Mouse (Mus musculus) limb, embryonic 13.5 days (tissue): ENCODE data around the gene Akap11. TPM values are rescaled to one million over a fixed set of nuclear protein-coding genes. Genes with fewer than 3 reads are reported as not detected.

Experiments
- ATAC-seq: fragments of 200-750 bp; cut with Nextera tagmentation; 2 replicates; pipeline ENCODE4 v1.8.0; 2017; ENCODE audit warnings: low read depth, moderate number of reproducible peaks, moderate TSS enrichment; ENCODE audit not compliant: low FRiP score
- H3K27ac ChIP-seq: fragments of 300-500 bp; sonication (generic); 2 replicates; pipeline ENCODE4 v1.5.1; 2015; ENCODE audit warnings: inconsistent platforms, mild to moderate bottlenecking, moderate library complexity
- H3K27me3 ChIP-seq: fragments of 300-500 bp; sonication (generic); 2 replicates; pipeline ENCODE4 v1.6.1; 2015; ENCODE audit warnings: mild to moderate bottlenecking, inconsistent platforms
- H3K36me3 ChIP-seq: fragments of 300-500 bp; sonication (generic); 2 replicates; pipeline ENCODE4 v1.6.1; 2015; ENCODE audit warnings: inconsistent platforms, mild to moderate bottlenecking, moderate library complexity
- H3K4me1 ChIP-seq: fragments of 300-500 bp; sonication (generic); 2 replicates; pipeline ENCODE4 v1.6.1; 2015; ENCODE audit warnings: inconsistent platforms
- H3K4me2 ChIP-seq: fragments of 300-500 bp; sonication (generic); replicated peaks from 2 replicates; pipeline ENCODE4 v1.6.1; 2015; ENCODE audit warnings: inconsistent platforms, mild to moderate bottlenecking, moderate library complexity
- H3K4me3 ChIP-seq: fragments of 300-500 bp; sonication (generic); 2 replicates; pipeline ENCODE4 v1.5.1; 2015; ENCODE audit warnings: moderate library complexity, mild to moderate bottlenecking, inconsistent platforms
- H3K9ac ChIP-seq: fragments of 300-500 bp; sonication (generic); 2 replicates; pipeline ENCODE4 v1.6.1; 2015; ENCODE audit warnings: mild to moderate bottlenecking, inconsistent platforms
- H3K9me3 ChIP-seq: fragments of 300-500 bp; sonication (generic); 2 replicates; pipeline ENCODE4 v1.6.1; 2016; ENCODE audit warnings: inconsistent platforms
- WGBS: fragments of 180-500 bp; shearing (Covaris S2); methylation state at CpG from one replicate; pipeline ENCODE4 v1.1.7; 2015; 5-methylcytosine and 5-hydroxymethylcytosine counted together
- polyA plus RNA-seq: library from polyadenylated mRNA; unstranded; fragments of >200 nt; fragmentation: Nextera tagmentation; extraction: Ambion mirVana; gene quantifications from 2 replicates; pipeline ENCODE4 v1.2.1, GENCODE M21; 2015

The Akap11 gene
- polyA plus RNA-seq, 1 experiment from 2014 or later: 25.7 TPM

- Histone ChIP-seq H3K9ac (no peak overlapping the region), H3K27me3 (no peaks in the 10 kb centered on the region), H3K4me3 (no peak overlapping the region), H3K27ac (no peak overlapping the region), H3K36me3 (no peaks in the 10 kb centered on the region), H3K9me3 (no peaks in the 10 kb centered on the region), H3K4me2 (no peak overlapping the region), H3K4me1 (peaks cover 7% of the 10 kb centered on the region; the same call in 1 of the 2 replicates)
- ATAC-seq: peak; percentile 83
- WGBS: 50% methylated on average over 6 of the region's 6 CpGs
These were observed 12.2 kb upstream of the Akap11 start for GRCm38 (mm10) chr14:78548807-78549206.

- H3K4me2 ChIP-seq: no peak overlapping the region
- H3K9me3 ChIP-seq: no peaks in the 10 kb centered on the region
- no peaks in the 10 kb centered on the region for H3K36me3 ChIP-seq
- no peak overlapping the region for H3K9ac ChIP-seq
- peaks cover 23% of the 10 kb centered on the region for H3K4me1 ChIP-seq
- WGBS: 82% methylated on average over 3 of the region's 3 CpGs
- no peaks in the 10 kb centered on the region for H3K27me3 ChIP-seq
- no peak overlapping the region for H3K27ac ChIP-seq
- ATAC-seq: no peak
- no peak overlapping the region for H3K4me3 ChIP-seq
These were observed 4.7 kb upstream of the Akap11 start for GRCm38 (mm10) chr14:78541319-78541718.

GRCm38 (mm10) chr14:78539821-78540220 is 3.2 kb upstream of the Akap11 start:
- Histone ChIP-seq H3K9ac (no peak overlapping the region), H3K4me2 (no peak overlapping the region), H3K9me3 (no peaks in the 10 kb centered on the region), H3K36me3 (no peaks in the 10 kb centered on the region), H3K4me1 (peaks cover 31% of the 10 kb centered on the region), H3K27ac (no peak overlapping the region), H3K27me3 (no peaks in the 10 kb centered on the region), H3K4me3 (no peak overlapping the region)
- ATAC-seq: no peak
- WGBS: 90% methylated on average over 1 of the region's 1 CpGs

- peaks cover 36% of the 10 kb centered on the region for H3K4me1 ChIP-seq
- 7% methylated on average over 5 of the region's 5 CpGs for WGBS
These were observed 2.1 kb upstream of the Akap11 start for GRCm38 (mm10) chr14:78538572-78539320.

GRCm38 (mm10) chr14:78537551-78537950 is 943 bp upstream of the Akap11 start:
- peak overlapping the region; percentile 53; the same call in 1 of the 2 replicates for H3K27ac ChIP-seq
- peak overlapping the region; percentile 71 for H3K4me2 ChIP-seq
- H3K4me3 ChIP-seq: peak overlapping the region; percentile 92

More at GRCm38 (mm10) chr14:78538572-78539320, 2.1 kb upstream of the Akap11 start:
- no peak overlapping the region for H3K9ac ChIP-seq
- H3K27ac ChIP-seq: peak overlapping the region; percentile 49; the same call in 1 of the 2 replicates
- H3K4me2 ChIP-seq: no peak overlapping the region
- H3K27me3 ChIP-seq: no peaks in the 10 kb centered on the region
- H3K4me3 ChIP-seq: no peak overlapping the region
- H3K36me3 ChIP-seq: no peaks in the 10 kb centered on the region
- ATAC-seq: peak; percentile 29
- no peaks in the 10 kb centered on the region for H3K9me3 ChIP-seq

GRCm38 (mm10) chr14:78535366-78535765 is 1.2 kb downstream of the Akap11 start:
- Histone ChIP-seq H3K36me3 (no peaks in the 10 kb centered on the region), H3K9me3 (no peaks in the 10 kb centered on the region), H3K4me1 (peaks cover 39% of the 10 kb centered on the region), H3K9ac (peak overlapping the region; percentile 98), H3K4me3 (peak overlapping the region; percentile 92), H3K27me3 (no peaks in the 10 kb centered on the region), H3K27ac (0 out of 2 replicates have a peak overlapping the region, but pooled peaks have one; percentile 33), H3K4me2 (peak overlapping the region; percentile 71)
- 39% methylated on average over 2 of the region's 2 CpGs for WGBS
- ATAC-seq: no peak

More at GRCm38 (mm10) chr14:78537551-78537950, 943 bp upstream of the Akap11 start:
- H3K9ac ChIP-seq: no peak overlapping the region
- no peaks in the 10 kb centered on the region for H3K9me3 ChIP-seq
- H3K4me1 ChIP-seq: peaks cover 37% of the 10 kb centered on the region
- ATAC-seq: no peak
- H3K36me3 ChIP-seq: no peaks in the 10 kb centered on the region
- WGBS: 43% methylated on average over 6 of the region's 6 CpGs
- H3K27me3 ChIP-seq: no peaks in the 10 kb centered on the region

GRCm38 (mm10) chr14:78534651-78535050 is 2.0 kb downstream of the Akap11 start:
- peaks cover 44% of the 10 kb centered on the region for H3K4me1 ChIP-seq
- no peak overlapping the region for H3K4me2 ChIP-seq
- H3K27ac ChIP-seq: no peak overlapping the region
- no peak overlapping the region for H3K9ac ChIP-seq
- 95% methylated on average over 5 of the region's 5 CpGs for WGBS
- no peaks in the 10 kb centered on the region for H3K27me3 ChIP-seq
- no peak for ATAC-seq
- H3K4me3 ChIP-seq: no peak overlapping the region
- H3K9me3 ChIP-seq: no peaks in the 10 kb centered on the region
- H3K36me3 ChIP-seq: no peaks in the 10 kb centered on the region

- H3K4me2 ChIP-seq: no peak overlapping the region
- ATAC-seq: no peak
- H3K9me3 ChIP-seq: no peaks in the 10 kb centered on the region
- no peaks in the 10 kb centered on the region for H3K27me3 ChIP-seq
- H3K4me1 ChIP-seq: peaks cover 49% of the 10 kb centered on the region
- H3K27ac ChIP-seq: no peak overlapping the region
- no peak overlapping the region for H3K9ac ChIP-seq
- H3K36me3 ChIP-seq: no peaks in the 10 kb centered on the region
- H3K4me3 ChIP-seq: no peak overlapping the region
- WGBS: 93% methylated on average over 3 of the region's 3 CpGs
These were observed 2.9 kb downstream of the Akap11 start for GRCm38 (mm10) chr14:78533701-78534100.

- 89% methylated on average over 6 of the region's 6 CpGs for WGBS
- Histone ChIP-seq H3K27me3 (no peaks in the 10 kb centered on the region), H3K9ac (no peak overlapping the region), H3K4me1 (peaks cover 39% of the 10 kb centered on the region), H3K4me2 (no peak overlapping the region), H3K36me3 (no peaks in the 10 kb centered on the region), H3K27ac (no peak overlapping the region), H3K4me3 (no peak overlapping the region), H3K9me3 (no peaks in the 10 kb centered on the region)
- ATAC-seq: no peak
These were observed 4.3 kb downstream of the Akap11 start for GRCm38 (mm10) chr14:78532345-78532744.

GRCm38 (mm10) chr14:78530256-78530655 is 6.4 kb downstream of the Akap11 start:
- H3K9ac ChIP-seq: no peak overlapping the region
- WGBS: 48% methylated on average over 3 of the region's 3 CpGs
- no peak overlapping the region for H3K27ac ChIP-seq
- no peak for ATAC-seq
- no peak overlapping the region for H3K4me2 ChIP-seq
- H3K4me1 ChIP-seq: peaks cover 46% of the 10 kb centered on the region
- H3K4me3 ChIP-seq: no peak overlapping the region
- no peaks in the 10 kb centered on the region for H3K9me3 ChIP-seq
- H3K36me3 ChIP-seq: peaks cover 5% of the 10 kb centered on the region; the same call in 1 of the 2 replicates
- no peaks in the 10 kb centered on the region for H3K27me3 ChIP-seq

- Histone ChIP-seq H3K9ac (no peak overlapping the region), H3K27ac (peak overlapping the region; percentile 29; the same call in 1 of the 2 replicates), H3K4me1 (peaks cover 38% of the 10 kb centered on the region), H3K4me2 (no peak overlapping the region), H3K36me3 (peaks cover 5% of the 10 kb centered on the region; the same call in 1 of the 2 replicates), H3K9me3 (no peaks in the 10 kb centered on the region), H3K4me3 (no peak overlapping the region), H3K27me3 (no peaks in the 10 kb centered on the region)
- no peak for ATAC-seq
- 67% methylated on average over 8 of the region's 8 CpGs for WGBS
These were observed 7.9 kb downstream of the Akap11 start for GRCm38 (mm10) chr14:78528461-78529425.

GRCm38 (mm10) chr14:78526907-78527306 is 9.7 kb downstream of the Akap11 start:
- no peak overlapping the region for H3K4me2 ChIP-seq
- H3K27me3 ChIP-seq: no peaks in the 10 kb centered on the region
- ATAC-seq: no peak
- 67% methylated on average over 6 of the region's 6 CpGs for WGBS
- H3K27ac ChIP-seq: no peak overlapping the region
- H3K36me3 ChIP-seq: peaks cover 10% of the 10 kb centered on the region; the same call in 1 of the 2 replicates
- no peak overlapping the region for H3K9ac ChIP-seq
- no peak overlapping the region for H3K4me3 ChIP-seq
- no peaks in the 10 kb centered on the region for H3K9me3 ChIP-seq
- H3K4me1 ChIP-seq: peaks cover 38% of the 10 kb centered on the region
